Mouse (Mus musculus) neutrophil, adult 65 days (primary cell): ENCODE results near the gene Ddias. TPM values are rescaled to one million over a fixed set of nuclear protein-coding genes. Genes with fewer than 3 reads are reported as not detected.

Experiments used
- total RNA-seq: library from RNA; stranded (reverse); gene quantifications from 2 replicates; pipeline ENCODE4 v1.2.4, GENCODE M21; 2023

Ddias gene
- 4.9 and 6.0 TPM in 2 replicates for total RNA-seq

DNA sequence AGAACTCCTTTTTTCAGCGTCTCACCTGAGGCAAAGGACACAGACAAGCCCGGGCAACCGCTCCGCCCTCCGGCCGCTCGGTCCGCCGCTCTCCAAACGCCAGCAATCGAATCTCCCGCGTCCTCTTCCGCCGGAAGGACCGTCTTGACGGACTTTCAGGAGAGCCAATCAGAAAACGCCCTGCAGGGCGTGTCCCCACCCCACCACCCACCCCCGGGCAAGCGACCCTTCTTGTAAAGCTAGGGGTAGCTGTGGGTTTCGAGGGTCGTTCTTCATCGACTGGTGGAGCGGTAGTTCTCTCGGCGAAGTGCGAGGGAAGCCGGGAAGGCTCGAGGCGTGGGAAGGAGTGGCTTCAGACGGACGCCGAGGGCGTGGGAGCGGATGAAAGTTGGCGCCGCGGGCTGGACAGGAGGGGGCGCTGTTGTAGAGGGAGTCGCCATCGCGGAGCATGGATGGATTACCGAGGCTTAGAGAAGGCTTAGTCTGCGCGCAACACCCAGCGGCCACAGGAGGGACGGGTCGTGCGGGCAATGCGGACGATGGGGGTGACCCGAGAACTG lies at the start of gene Ddias, which contains the start of gene Prcp:
Gene Ddias (minus strand): TSS at position 132 of the 560 bp plus-strand sequence.
Gene Prcp (plus strand): TSS at position 355 of the 560 bp plus-strand sequence.

Other genes starting within 250 kb of the Ddias start
- gene Ankrd42, start 237.1 kb downstream of the Ddias start, total RNA-seq = 0.36 and 1.1 TPM in 2 replicates
- 174 and 187 TPM in 2 replicates for gene Pcf11, start 204.3 kb downstream of the Ddias start, total RNA-seq
- gene Rab30, start 132.6 kb downstream of the Ddias start, total RNA-seq = not detected in 2 replicates
- gene Prcp, start 223 bp upstream of the Ddias start, total RNA-seq = 21.6 and 21.7 TPM in 2 replicates
- not detected in 2 replicates for gene Fam181b, start 205.6 kb upstream of the Ddias start, total RNA-seq